Mouse (Mus musculus): ENCODE results near the gene Rap1gap2. TPM values are rescaled to one million over a fixed set of nuclear protein-coding genes. Genes with fewer than 3 reads are reported as not detected.

Gene Rap1gap2
- polyA plus RNA-seq, 1 experiment from 2014 or later = 0.75 TPM

DNA sequence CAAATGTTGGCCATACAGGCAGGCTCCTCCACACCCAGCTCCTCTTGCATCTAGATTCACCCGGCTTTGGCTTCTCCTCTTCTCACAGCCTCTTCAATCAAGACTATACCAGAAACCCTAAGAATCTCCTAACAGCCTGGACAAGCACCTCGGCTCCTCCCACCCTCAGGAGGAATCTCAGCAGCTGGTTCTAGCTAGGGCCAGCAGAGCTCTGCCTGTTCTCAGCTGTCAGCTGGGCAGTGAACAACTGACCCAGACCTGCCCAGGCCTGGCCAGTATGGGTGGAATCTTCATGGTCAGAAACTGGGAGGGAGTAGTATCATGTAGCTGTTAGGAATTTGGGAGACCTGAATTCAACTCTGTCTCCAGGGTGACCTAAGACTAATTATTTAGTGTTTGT is 206.5 kb downstream of the Rap1gap2 start:
- Histone ChIP-seq H3K36me3 (replicated peaks; ENCODE audit: insufficient read depth, low read length) (no peaks in the 10 kb centered on the region), H3K9me3 (ENCODE audit: low read length) (no peaks in the 10 kb centered on the region), H3K9ac (replicated peaks) (no peak overlapping the region), H3K4me1 (ENCODE audit: insufficient read depth) (peaks cover 2% of the 10 kb centered on the region), H3K27me3 (ENCODE audit: insufficient read depth, low read length) (no peaks in the 10 kb centered on the region), H3K4me3 (ENCODE audit: low read depth, low read length) (no peak overlapping the region), H3K27ac (ENCODE audit: low read depth) (no peak overlapping the region), H3K4me2 (ENCODE audit: low read depth, low read length) (no peak overlapping the region)
- TF ChIP-seq CTCF (IDR thresholded peaks at IDR 0.05; ENCODE audit: low read depth) = no peak
- TF ChIP-seq EP300 (IDR thresholded peaks at IDR 0.05; ENCODE audit: low read depth) = no peak
- no peak for DNase-seq
- 68% methylated on average over 2 of the region's 2 CpGs for WGBS (ENCODE audit: insufficient replicate concordance)
- no peak for ATAC-seq

DNA sequence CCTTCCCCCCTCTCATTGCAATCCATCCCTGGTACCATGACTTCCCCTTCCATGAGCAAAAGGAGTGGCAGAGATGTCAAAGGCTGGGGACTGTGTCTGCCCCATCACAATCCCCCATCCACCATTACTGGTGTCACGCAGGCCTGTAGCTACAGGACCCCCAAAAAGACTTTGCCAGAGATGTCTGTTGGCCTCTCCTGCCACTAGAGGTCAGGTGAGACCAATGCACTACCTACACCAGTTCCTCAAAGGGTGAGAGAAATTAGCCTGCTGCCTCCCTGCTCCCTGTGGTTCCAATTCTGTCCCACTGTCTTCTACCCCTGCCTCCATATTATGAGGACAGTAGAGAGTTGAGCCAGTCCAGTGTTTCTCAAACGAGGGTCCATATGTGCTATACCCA is 208.6 kb downstream of the Rap1gap2 start:
- Histone ChIP-seq H3K27ac (ENCODE audit: low read depth) (no peak overlapping the region), H3K4me2 (ENCODE audit: low read depth, low read length) (no peak overlapping the region), H3K4me3 (ENCODE audit: low read depth, low read length) (no peak overlapping the region), H3K4me1 (ENCODE audit: insufficient read depth) (no peaks in the 10 kb centered on the region), H3K36me3 (replicated peaks; ENCODE audit: insufficient read depth, low read length) (no peaks in the 10 kb centered on the region), H3K9ac (replicated peaks) (no peak overlapping the region), H3K27me3 (ENCODE audit: insufficient read depth, low read length) (no peaks in the 10 kb centered on the region), H3K9me3 (ENCODE audit: low read length) (no peaks in the 10 kb centered on the region)
- peak; percentile 25 for DNase-seq
- 39% methylated on average over 2 of the region's 2 CpGs for WGBS (ENCODE audit: insufficient replicate concordance)
- ATAC-seq = no peak
- peak; percentile 74 for TF ChIP-seq CTCF (IDR thresholded peaks at IDR 0.05; ENCODE audit: low read depth)
- TF ChIP-seq EP300 (IDR thresholded peaks at IDR 0.05; ENCODE audit: low read depth) = no peak

DNA sequence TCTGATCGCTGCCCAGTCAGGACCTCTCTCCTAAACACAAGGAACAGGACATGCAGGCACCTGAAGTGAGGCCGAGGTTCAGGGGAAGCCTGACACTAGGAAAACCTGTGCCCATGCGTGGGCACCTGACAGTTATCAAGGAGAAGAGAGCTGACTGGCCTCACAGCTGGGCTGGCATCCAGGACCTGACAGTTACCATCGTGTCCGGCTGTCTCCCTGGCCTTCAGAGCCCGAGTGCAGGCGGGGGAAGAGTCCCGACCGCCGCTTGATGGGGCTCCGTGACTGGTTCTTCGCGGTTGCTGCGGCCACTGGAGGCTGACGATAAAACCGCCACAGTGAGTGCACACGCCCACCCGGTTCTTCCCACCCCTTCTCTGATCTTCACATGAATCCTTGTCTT is 215.1 kb downstream of the Rap1gap2 start:
- no peak overlapping the region for H3K4me2 ChIP-seq (ENCODE audit: low read depth, low read length)
- H3K4me3 ChIP-seq (ENCODE audit: low read depth, low read length) = no peak overlapping the region
- H3K4me1 ChIP-seq (ENCODE audit: insufficient read depth) = 0 out of 2 replicates have a peak, but pooled peaks cover 2% of the 10 kb centered on the region
- no peaks in the 10 kb centered on the region for H3K9me3 ChIP-seq (ENCODE audit: low read length)
- H3K27me3 ChIP-seq (ENCODE audit: insufficient read depth, low read length) = no peaks in the 10 kb centered on the region
- DNase-seq = no peak
- H3K27ac ChIP-seq (ENCODE audit: low read depth) = no peak overlapping the region
- WGBS (ENCODE audit: insufficient replicate concordance) = 81% methylated on average over 18 of the region's 18 CpGs
- ATAC-seq = no peak
- H3K9ac ChIP-seq (replicated peaks) = no peak overlapping the region
- no peaks in the 10 kb centered on the region for H3K36me3 ChIP-seq (replicated peaks; ENCODE audit: insufficient read depth, low read length)
- no peak for TF ChIP-seq CTCF (IDR thresholded peaks at IDR 0.05; ENCODE audit: low read depth)
- TF ChIP-seq EP300 (IDR thresholded peaks at IDR 0.05; ENCODE audit: low read depth) = no peak

DNA sequence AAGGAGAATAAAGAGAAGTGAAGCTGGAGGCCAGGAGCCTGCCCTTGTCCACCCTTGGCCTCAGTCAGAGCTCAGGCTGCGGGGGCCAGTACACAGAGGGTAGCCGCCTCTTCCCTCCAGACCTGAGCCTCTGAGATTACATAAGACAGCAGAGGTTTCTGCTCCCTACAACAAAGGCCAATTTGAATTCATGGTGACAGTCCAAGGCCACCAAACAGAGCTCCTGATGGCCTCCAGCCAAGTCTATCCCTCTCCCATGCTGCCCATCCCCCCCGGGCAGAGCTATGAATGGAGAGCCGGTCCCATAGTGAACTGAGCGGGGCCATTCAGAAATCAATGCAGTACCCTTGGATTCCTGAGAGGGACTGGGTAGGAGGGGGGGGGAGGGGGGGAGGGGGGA is 217.2 kb downstream of the Rap1gap2 start:
- H3K4me3 ChIP-seq (ENCODE audit: low read depth, low read length) = no peak overlapping the region
- H3K4me1 ChIP-seq (ENCODE audit: insufficient read depth) = 0 out of 2 replicates have a peak, but pooled peaks cover 2% of the 10 kb centered on the region
- no peaks in the 10 kb centered on the region for H3K9me3 ChIP-seq (ENCODE audit: low read length)
- no peaks in the 10 kb centered on the region for H3K27me3 ChIP-seq (ENCODE audit: insufficient read depth, low read length)
- H3K36me3 ChIP-seq (replicated peaks; ENCODE audit: insufficient read depth, low read length) = no peaks in the 10 kb centered on the region
- WGBS (ENCODE audit: insufficient replicate concordance) = 50% methylated on average over 5 of the region's 5 CpGs
- H3K4me2 ChIP-seq (ENCODE audit: low read depth, low read length) = no peak overlapping the region
- H3K9ac ChIP-seq (replicated peaks) = no peak overlapping the region
- DNase-seq = peak; percentile 71
- H3K27ac ChIP-seq (ENCODE audit: low read depth) = no peak overlapping the region
- TF ChIP-seq CTCF (IDR thresholded peaks at IDR 0.05; ENCODE audit: low read depth) (no peak), EP300 (IDR thresholded peaks at IDR 0.05; ENCODE audit: low read depth) (no peak)
- ATAC-seq = peak; percentile 90

DNA sequence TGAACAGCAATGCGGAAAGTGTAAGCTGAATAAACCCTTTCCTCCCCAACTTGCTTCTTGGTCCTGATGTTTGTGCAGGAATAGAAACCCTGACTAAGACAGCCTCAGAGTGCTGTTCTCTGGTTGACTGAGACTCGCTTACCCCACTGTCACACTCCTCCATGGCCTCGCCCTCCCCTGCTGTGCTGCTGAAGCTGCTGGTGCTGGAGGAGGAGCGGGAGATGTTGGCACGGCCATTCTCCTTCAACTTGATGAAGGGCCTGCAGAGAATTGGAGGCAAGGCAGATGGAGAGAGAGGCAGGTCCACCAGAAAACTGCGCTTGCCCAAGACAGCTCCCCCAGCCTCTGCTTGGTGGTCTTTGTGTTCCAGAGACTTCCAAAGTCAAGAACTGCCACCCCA is 217.8 kb downstream of the Rap1gap2 start:
- ATAC-seq = no peak
- Histone ChIP-seq H3K9ac (replicated peaks) (no peak overlapping the region), H3K4me3 (ENCODE audit: low read depth, low read length) (no peak overlapping the region), H3K27me3 (ENCODE audit: insufficient read depth, low read length) (no peaks in the 10 kb centered on the region), H3K27ac (ENCODE audit: low read depth) (no peak overlapping the region), H3K9me3 (ENCODE audit: low read length) (no peaks in the 10 kb centered on the region), H3K4me2 (ENCODE audit: low read depth, low read length) (no peak overlapping the region), H3K4me1 (ENCODE audit: insufficient read depth) (0 out of 2 replicates have a peak, but pooled peaks cover 2% of the 10 kb centered on the region), H3K36me3 (replicated peaks; ENCODE audit: insufficient read depth, low read length) (no peaks in the 10 kb centered on the region)
- 69% methylated on average over 6 of the region's 6 CpGs for WGBS (ENCODE audit: insufficient replicate concordance)
- TF ChIP-seq CTCF (IDR thresholded peaks at IDR 0.05; ENCODE audit: low read depth) = no peak
- no peak for TF ChIP-seq EP300 (IDR thresholded peaks at IDR 0.05; ENCODE audit: low read depth)
- DNase-seq = no peak

DNA sequence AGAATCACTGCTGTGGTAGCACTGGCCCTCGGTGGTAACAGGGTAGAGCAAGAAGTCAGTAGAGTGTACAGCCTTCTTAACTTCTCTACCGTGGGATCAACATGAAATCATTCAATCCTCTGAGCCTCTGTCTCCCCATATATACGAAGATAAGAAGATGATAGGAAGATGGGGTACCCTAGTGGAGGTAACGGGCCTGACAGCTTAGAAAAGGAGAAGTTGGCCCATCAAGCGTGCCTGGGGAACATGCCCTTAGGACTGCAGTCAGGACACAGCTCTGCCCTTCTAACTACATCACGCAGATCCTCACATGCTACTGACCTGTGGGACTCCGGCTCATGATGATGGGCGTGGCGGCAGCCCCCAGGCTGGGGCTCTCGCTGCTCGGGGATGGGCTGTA is 218.8 kb downstream of the Rap1gap2 start:
- no peak overlapping the region for H3K9ac ChIP-seq (replicated peaks)
- H3K4me2 ChIP-seq (ENCODE audit: low read depth, low read length) = no peak overlapping the region
- ATAC-seq (no peak), DNase-seq (no peak)
- H3K4me1 ChIP-seq (ENCODE audit: insufficient read depth) = 0 out of 2 replicates have a peak, but pooled peaks cover 2% of the 10 kb centered on the region
- no peaks in the 10 kb centered on the region for H3K36me3 ChIP-seq (replicated peaks; ENCODE audit: insufficient read depth, low read length)
- H3K27ac ChIP-seq (ENCODE audit: low read depth) = no peak overlapping the region
- 63% methylated on average over 11 of the region's 11 CpGs for WGBS (ENCODE audit: insufficient replicate concordance)
- TF ChIP-seq CTCF (IDR thresholded peaks at IDR 0.05; ENCODE audit: low read depth) (no peak), EP300 (IDR thresholded peaks at IDR 0.05; ENCODE audit: low read depth) (no peak)
- no peak overlapping the region for H3K4me3 ChIP-seq (ENCODE audit: low read depth, low read length)
- H3K9me3 ChIP-seq (ENCODE audit: low read length) = no peaks in the 10 kb centered on the region
- H3K27me3 ChIP-seq (ENCODE audit: insufficient read depth, low read length) = no peaks in the 10 kb centered on the region

DNA sequence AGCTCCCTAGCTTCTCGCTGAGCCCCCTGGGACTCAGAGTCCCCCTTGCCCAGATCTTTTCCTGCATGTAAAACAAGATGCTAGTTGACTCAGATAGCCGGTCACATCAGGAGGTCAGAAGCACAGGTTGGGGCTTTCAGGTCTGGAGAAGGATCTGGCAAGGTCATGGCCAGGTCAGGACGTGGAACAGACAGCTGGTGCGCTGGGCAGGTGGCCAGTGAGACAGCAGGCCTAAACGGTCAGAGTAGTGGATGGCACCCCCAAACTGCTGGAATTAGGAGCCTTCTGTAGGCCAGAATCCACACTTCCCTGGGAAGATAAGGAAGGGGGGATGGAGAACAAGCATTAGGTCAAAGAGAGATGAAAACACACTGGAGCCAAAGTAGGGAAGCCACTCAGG is 223.5 kb downstream of the Rap1gap2 start:
- H3K27ac ChIP-seq (ENCODE audit: low read depth) = no peak overlapping the region
- no peak overlapping the region for H3K4me3 ChIP-seq (ENCODE audit: low read depth, low read length)
- no peaks in the 10 kb centered on the region for H3K36me3 ChIP-seq (replicated peaks; ENCODE audit: insufficient read depth, low read length)
- no peak overlapping the region for H3K9ac ChIP-seq (replicated peaks)
- H3K27me3 ChIP-seq (ENCODE audit: insufficient read depth, low read length) = no peaks in the 10 kb centered on the region
- no peaks in the 10 kb centered on the region for H3K9me3 ChIP-seq (ENCODE audit: low read length)
- H3K4me2 ChIP-seq (ENCODE audit: low read depth, low read length) = no peak overlapping the region
- H3K4me1 ChIP-seq (ENCODE audit: insufficient read depth) = 0 out of 2 replicates have a peak, but pooled peaks cover 3% of the 10 kb centered on the region
- no peak for TF ChIP-seq CTCF (IDR thresholded peaks at IDR 0.05; ENCODE audit: low read depth)
- no peak for TF ChIP-seq EP300 (IDR thresholded peaks at IDR 0.05; ENCODE audit: low read depth)
- ATAC-seq = no peak
- WGBS (ENCODE audit: insufficient replicate concordance) = 67% methylated on average over 5 of the region's 5 CpGs
- no peak for DNase-seq

Data from liver, postnatal 0 days (tissue).